Mouse (Mus musculus) CH12.LX (cell line): ENCODE data around the gene Efnb2. TPM values are rescaled to one million over a fixed set of nuclear protein-coding genes. Genes with fewer than 3 reads are reported as not detected.

Source experiments
- DNase-seq: peaks from one replicate; pipeline ENCODE4 v3.0.0-alpha.2; 2013; ENCODE audit errors: extremely low read depth
- H3K27ac ChIP-seq: 2 replicates; pipeline ENCODE4 v1.5.1; 2012; ENCODE audit warnings: low read depth, mild to moderate bottlenecking, control low read depth, moderate library complexity; ENCODE audit not compliant: insufficient read depth
- H3K27me3 ChIP-seq: replicated peaks from 2 replicates; pipeline ENCODE3; 2012; ENCODE audit warnings: inconsistent platforms
- H3K36me3 ChIP-seq, 2 experiments: replicated peaks in 1 of 2; 2 replicates each; pipeline versions ENCODE3 to v1.6.1; 2012; ENCODE audit warnings: inconsistent platforms in 1 of 2, low read length in 1 of 2, mild to moderate bottlenecking in 1 of 2, mixed read lengths in 1 of 2, moderate library complexity in 1 of 2; ENCODE audit not compliant: control insufficient read depth in 1 of 2, insufficient read depth in 1 of 2
- H3K4me1 ChIP-seq, 2 experiments: 2 replicates each; pipeline ENCODE4 v1.6.1; 2012; ENCODE audit warnings: inconsistent platforms in 1 of 2, moderate library complexity in 1 of 2; ENCODE audit not compliant: insufficient read depth in 2 of 2, control insufficient read depth in 1 of 2
- H3K4me2 ChIP-seq: 2 replicates; pipeline ENCODE4 v1.6.1; 2012; ENCODE audit warnings: low read depth, mild to moderate bottlenecking, control low read depth; ENCODE audit not compliant: poor library complexity, insufficient read depth, severe bottlenecking
- H3K4me3 ChIP-seq, 3 experiments: fragments of 150-350 bp in 1 of 3; sonication (generic) in 1 of 3; replicated peaks in 1 of 3; 2 replicates each; pipeline versions ENCODE3 to v1.5.1; 2011 to 2012; ENCODE audit warnings: low read depth in 2 of 3, low read length in 2 of 3, mild to moderate bottlenecking in 2 of 3, moderate library complexity in 2 of 3, control low read depth in 1 of 3, improper control_type of control experiment in 1 of 3, inconsistent platforms in 1 of 3, mixed read lengths in 1 of 3; ENCODE audit not compliant: poor library complexity in 1 of 3
- H3K79me2 ChIP-seq: replicated peaks from 2 replicates; pipeline ENCODE4 v1.6.1; 2012; ENCODE audit warnings: mild to moderate bottlenecking, moderate library complexity; ENCODE audit not compliant: control insufficient read depth, poor library complexity, insufficient read depth, severe bottlenecking; ENCODE audit errors: extremely low read depth
- H3K9ac ChIP-seq: 2 replicates; pipeline ENCODE4 v1.6.1; 2012; ENCODE audit warnings: low read depth, mild to moderate bottlenecking, control low read depth, moderate library complexity; ENCODE audit not compliant: insufficient read depth
- H3K9me3 ChIP-seq: replicated peaks from 2 replicates; pipeline ENCODE3; 2012; ENCODE audit warnings: low read length, inconsistent platforms, mixed read lengths
- CHD1 ChIP-seq: IDR thresholded peaks from 2 replicates; pipeline ENCODE4 v1.6.1; 2012; ENCODE audit warnings: low read depth, low read length, improper control_type of control experiment, inconsistent platforms
- CTCF ChIP-seq, 2 experiments: IDR thresholded peaks in 1 of 2; conservative IDR thresholded peaks in 1 of 2; 2 replicates each; pipeline ENCODE4 v1.5.1; 2011 to 2012; ENCODE audit warnings: low read depth in 2 of 2, low read length in 2 of 2, improper control_type of control experiment in 1 of 2, inconsistent platforms in 1 of 2, mild to moderate bottlenecking in 1 of 2, moderate library complexity in 1 of 2
- ELF1 ChIP-seq: IDR thresholded peaks from 2 replicates; pipeline ENCODE4 v1.6.1; 2014; ENCODE audit warnings: low read depth, mild to moderate bottlenecking, inconsistent platforms, low read length, improper control_type of control experiment
- GABPA ChIP-seq: IDR thresholded peaks from 2 replicates; pipeline ENCODE4 v1.6.1; 2012; ENCODE audit warnings: low read depth, low read length, improper control_type of control experiment, inconsistent platforms; ENCODE audit not compliant: insufficient replicate concordance
- HCFC1 ChIP-seq: IDR thresholded peaks from 2 replicates; pipeline ENCODE4 v1.6.1; 2012; ENCODE audit warnings: low read depth, mild to moderate bottlenecking, inconsistent platforms, low read length, improper control_type of control experiment
- MAX ChIP-seq: IDR thresholded peaks from 2 replicates; pipeline ENCODE4 v1.6.1; 2011; ENCODE audit warnings: low read length, improper control_type of control experiment
- MAZ ChIP-seq: IDR thresholded peaks from 2 replicates; pipeline ENCODE4 v1.6.1; 2012; ENCODE audit warnings: low read depth, mild to moderate bottlenecking, inconsistent platforms, low read length, improper control_type of control experiment, moderate library complexity
- MEF2A ChIP-seq: IDR thresholded peaks from 2 replicates; pipeline ENCODE4 v1.6.1; 2014; ENCODE audit warnings: low read depth, mild to moderate bottlenecking, inconsistent platforms, low read length, improper control_type of control experiment, borderline replicate concordance
- MXI1 ChIP-seq: IDR thresholded peaks from 2 replicates; pipeline ENCODE4 v1.6.1; 2011; ENCODE audit warnings: mild to moderate bottlenecking, low read depth, low read length, improper control_type of control experiment
- MYC ChIP-seq: IDR thresholded peaks from 2 replicates; pipeline ENCODE4 v1.6.1; 2011; ENCODE audit warnings: low read depth, mild to moderate bottlenecking, improper control_type of control experiment, low read length
- NELFE ChIP-seq: IDR thresholded peaks from 2 replicates; pipeline ENCODE4 v1.6.1; 2011; ENCODE audit warnings: low read depth, low read length, improper control_type of control experiment
- NRF1 ChIP-seq: IDR thresholded peaks from 2 replicates; pipeline ENCODE4 v1.6.1; 2014; ENCODE audit warnings: low read depth, mild to moderate bottlenecking, inconsistent platforms, low read length, improper control_type of control experiment, moderate library complexity
- POLR2A ChIP-seq: IDR thresholded peaks from 2 replicates; pipeline ENCODE4 v1.6.1; 2011; ENCODE audit warnings: low read depth, mild to moderate bottlenecking, improper control_type of control experiment, low read length
- SMC3 ChIP-seq: IDR thresholded peaks from 2 replicates; pipeline ENCODE4 v1.6.1; 2011; ENCODE audit warnings: low read depth, low read length, improper control_type of control experiment
- TCF12 ChIP-seq: IDR thresholded peaks from 2 replicates; pipeline ENCODE4 v1.6.1; 2014; ENCODE audit warnings: low read depth, mild to moderate bottlenecking, inconsistent platforms, low read length, improper control_type of control experiment
- UBTF ChIP-seq: IDR thresholded peaks from 2 replicates; pipeline ENCODE4 v1.6.1; 2012; ENCODE audit warnings: low read depth, mild to moderate bottlenecking, inconsistent platforms, low read length, improper control_type of control experiment, moderate library complexity
- USF1 ChIP-seq: IDR thresholded peaks from 2 replicates; pipeline ENCODE4 v1.6.1; 2014; ENCODE audit warnings: low read depth, mild to moderate bottlenecking, inconsistent platforms, low read length, improper control_type of control experiment
- ZKSCAN1 ChIP-seq: IDR thresholded peaks from 2 replicates; pipeline ENCODE4 v1.6.1; 2012; ENCODE audit warnings: low read depth, inconsistent platforms, low read length, improper control_type of control experiment, borderline replicate concordance
- ZMIZ1 ChIP-seq: IDR thresholded peaks from 2 replicates; pipeline ENCODE4 v1.6.1; 2012; ENCODE audit warnings: low read depth, mild to moderate bottlenecking, inconsistent platforms, low read length, improper control_type of control experiment
- dilution Hi-C: fragments of 300-500 bp; cut with MboI; formaldehyde crosslinking; loops from 2 replicates; pipeline ENCODE4 v1.14.3; 2020; ENCODE audit warnings: low sequenced_read_pairs; ENCODE audit not compliant: extremely low pct_unique_long_range_greater_than_20kb, extremely low pct_ligation_motif_present
- in situ Hi-C: fragments of 300-500 bp; cut with MboI; formaldehyde crosslinking; loops from 3 replicates; pipeline ENCODE4 v1.14.3; 2019; ENCODE audit warnings: low sequenced_read_pairs, low pct_ligation_motif_present, low pct_unique_long_range_greater_than_20kb, mixed read lengths
- polyA plus RNA-seq: library from polyadenylated mRNA; unstranded; fragments of >175 nt; gene quantifications from 2 replicates; pipeline ENCODE4 v1.2.1, GENCODE M21; 2012; ENCODE audit warnings: low read depth; ENCODE audit not compliant: insufficient read length
- total RNA-seq, 2 experiments: library from RNA; depleted of rRNA; stranded (reverse); fragments of 300-350 nt in 1 of 2; fragments of >200 nt in 1 of 2; gene quantifications; 2 replicates each; pipeline ENCODE4 v1.2.3; 2012 to 2014

Gene Efnb2
- total and polyA plus RNA-seq, 3 experiments = 0.06 to 0.25 TPM; not detected in 1

DNA sequence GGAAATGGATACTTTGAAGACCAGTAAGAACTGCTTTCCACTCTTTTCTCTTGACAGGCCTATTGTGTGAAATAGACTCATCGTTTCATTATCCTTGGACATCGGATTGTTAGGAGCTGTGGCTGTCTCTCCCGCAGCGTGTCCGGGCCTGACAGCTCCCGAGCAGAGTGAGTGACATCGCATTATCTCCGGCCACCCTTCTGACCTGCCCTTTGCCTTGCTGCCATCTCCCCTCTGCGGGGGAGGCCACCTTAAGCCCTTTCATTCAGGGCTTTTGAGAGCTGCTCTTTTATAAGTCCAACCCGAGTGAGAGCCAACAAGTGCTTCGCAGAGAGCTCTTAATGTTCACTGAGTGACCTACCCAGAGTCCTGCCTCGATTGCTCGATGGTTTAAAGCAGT is 63.6 kb downstream of the Efnb2 start:
- in situ Hi-C loops = no loop called here
- Histone ChIP-seq H3K79me2 (no peaks in the 10 kb centered on the region), H3K9ac (no peak overlapping the region), H3K4me2 (no peak overlapping the region), H3K36me3 (no peaks in the 10 kb centered on the region), H3K27ac (no peak overlapping the region), H3K4me3 (no peak overlapping the region), H3K27me3 (no peaks in the 10 kb centered on the region), H3K9me3 (peaks cover 69% of the 10 kb centered on the region), H3K4me1 (no peaks in the 10 kb centered on the region)
- no peak for TF ChIP-seq CHD1
- TF ChIP-seq USF1 = no peak
- no peak for TF ChIP-seq MAZ
- TF ChIP-seq ZMIZ1 = no peak
- no peak for TF ChIP-seq CTCF (conservative IDR thresholded peaks at IDR 0.05 in 1 of 2, IDR thresholded peaks at IDR 0.05 in 1 of 2; ENCODE audit: low read depth in 2 of 2, low read length in 2 of 2)
- no peak for TF ChIP-seq MEF2A
- no peak for TF ChIP-seq MXI1
- TF ChIP-seq ZKSCAN1 = no peak
- TF ChIP-seq UBTF = no peak
- no peak for TF ChIP-seq GABPA
- TF ChIP-seq MAX = no peak
- TF ChIP-seq TCF12 = no peak
- no peak for TF ChIP-seq POLR2A
- TF ChIP-seq ELF1 = no peak
- dilution Hi-C loops = no loop called here
- no peak for DNase-seq

DNA sequence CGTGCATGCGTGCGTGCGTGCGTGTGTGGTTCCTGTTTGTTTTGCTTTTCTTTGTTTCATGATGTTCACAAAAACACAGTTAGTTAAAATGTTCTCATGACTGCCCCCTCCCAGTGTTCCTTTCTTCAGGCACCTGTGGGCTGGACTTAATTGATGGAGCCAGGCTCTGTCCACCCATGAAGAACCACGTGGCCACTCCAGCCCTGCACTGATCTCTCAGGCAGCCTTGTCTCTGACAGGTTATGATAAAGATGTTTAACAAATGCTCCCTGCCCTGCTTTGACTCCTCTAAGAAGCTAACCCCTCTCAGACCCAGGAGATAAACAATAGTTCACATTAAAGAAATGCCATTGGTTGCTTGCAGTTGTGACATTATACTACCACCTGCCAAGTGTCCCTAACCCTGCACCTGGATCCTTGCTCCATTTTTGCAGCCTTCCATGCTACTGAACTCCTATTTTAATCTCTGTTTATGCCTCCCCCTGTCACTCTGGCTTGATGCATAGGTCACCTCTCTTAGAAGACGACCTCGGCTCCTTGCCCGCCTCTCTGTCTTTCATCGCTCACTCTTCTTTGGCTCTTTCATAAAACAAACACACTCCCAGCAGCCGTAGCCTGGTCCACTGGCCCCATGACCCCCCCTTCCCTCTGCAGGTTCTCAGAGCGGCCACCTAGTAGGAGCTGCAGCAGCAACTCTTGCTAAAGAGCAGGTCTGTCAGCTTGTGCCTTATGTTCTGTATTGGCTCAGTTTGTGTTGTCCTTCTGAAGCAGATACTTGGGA is 65.0 kb downstream of the Efnb2 start:
- Histone ChIP-seq H3K27ac (no peak overlapping the region), H3K4me1 (no peaks in the 10 kb centered on the region), H3K4me3 (no peak overlapping the region), H3K27me3 (no peaks in the 10 kb centered on the region), H3K9me3 (peaks cover 67% of the 10 kb centered on the region), H3K9ac (no peak overlapping the region), H3K79me2 (no peaks in the 10 kb centered on the region), H3K36me3 (no peaks in the 10 kb centered on the region), H3K4me2 (no peak overlapping the region)
- TF ChIP-seq MYC (no peak), ZMIZ1 (no peak), UBTF (no peak), MAZ (no peak), NRF1 (no peak), NELFE (no peak), MXI1 (no peak), ZKSCAN1 (no peak), SMC3 (no peak), HCFC1 (no peak)
- in situ Hi-C loops = no loop called here
- dilution Hi-C loops = no loop called here
- no peak for DNase-seq
